Mouse (Mus musculus) lung, postnatal 0 days (tissue): Measurements from ENCODE around the gene Sult5a1.

Source experiments
- CTCF ChIP-seq: IDR thresholded peaks from 2 replicates; pipeline ENCODE4 v1.5.1; 2016; ENCODE audit warnings: antibody characterized with exemption, mild to moderate bottlenecking
- EP300 ChIP-seq: IDR thresholded peaks from 2 replicates; pipeline ENCODE4 v1.6.1; 2016; ENCODE audit warnings: antibody characterized with exemption, mild to moderate bottlenecking, control low read depth

DNA sequence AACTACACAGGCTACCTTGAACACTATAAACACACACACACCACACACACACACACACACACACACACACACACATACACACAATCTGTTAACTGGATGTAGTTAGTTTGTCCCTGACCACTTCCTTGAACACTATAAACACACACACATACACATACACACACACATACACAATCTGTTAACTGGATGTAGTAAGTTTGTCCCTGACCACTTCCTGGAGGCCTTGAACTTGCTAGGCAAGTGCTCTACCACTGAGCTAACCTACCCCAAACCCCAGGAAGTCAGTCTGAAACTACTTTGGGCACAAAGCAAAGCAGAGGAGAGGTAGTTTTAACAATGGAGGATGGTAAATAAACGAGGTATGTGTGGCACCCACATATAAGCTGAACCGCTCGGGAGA is 45.5 kb upstream of the Sult5a1 start:
- TF ChIP-seq EP300 = no peak
- no peak for TF ChIP-seq CTCF
